Mouse (Mus musculus) E14TG2a.4 (cell line): ENCODE measurements at regions not wholly inside any gene's neighbourhood (a gene's known extent, or its start where the extent isn't known, plus 50 kb on each side); places are given as distances from the start of the nearest gene placed in this dataset.

Source experiments
- CTCF ChIP-seq: conservative IDR thresholded peaks from 2 replicates; pipeline ENCODE4 v1.5.1; 2014; ENCODE audit warnings: low read length
- NANOG ChIP-seq: IDR thresholded peaks from 2 replicates; pipeline ENCODE4 v1.6.1; 2014; ENCODE audit warnings: borderline replicate concordance, low read length, mixed read lengths
- POU5F1 ChIP-seq: IDR thresholded peaks from 2 replicates; pipeline ENCODE4 v1.6.1; 2014; ENCODE audit warnings: low read length, borderline replicate concordance

- TF ChIP-seq CTCF (no peak), POU5F1 (no peak), NANOG (no peak)
These were observed 268.0 kb downstream of the Sec23a start for GRCm38 (mm10) chr12:58743800-58744199.
